ENCODE assay signal across 21 mouse cellular contexts in genomic region chr11:84847475-84848090, GRCm38 (mm10). TPM values are rescaled to one million over a fixed set of nuclear protein-coding genes. Genes with fewer than 3 reads are reported as not detected.
DNase-seq lines count a peak whose midpoint lies in the region; ATAC-seq and TF ChIP-seq lines count a peak whose summit lies in the region.
"Had no signal": no experiment of that assay in that cellular context is flagged by ENCODE, and none has a peak within 500 bp of the region (broad histone marks: within the 10 kb centered on the region; RNA-seq: fewer than 3 reads in every experiment).

No protein-coding gene starts in this region.

- H3K9me3 ChIP-seq in ES-E14 (ENCODE audit: control insufficient read depth, insufficient read depth, low read depth, low read length), result no peaks in the 10 kb centered on the region
- H3K9me3 ChIP-seq: forebrain, embryonic 12.5 days; hindbrain, embryonic 10.5 days; kidney, embryonic 15.5 days; midbrain, embryonic 13.5 days had no signal

- intact Hi-C loops in left cerebral cortex, postnatal 25 days (cut with DNase I), result no loop called here

- H3K36me3 ChIP-seq in ES-E14 (ENCODE audit: control insufficient read depth, insufficient read depth, low read length, poor library complexity, severe bottlenecking), result peaks cover 3% of the 10 kb centered on the region

- in situ Hi-C loops in ES-E14 (cut with MboI; ENCODE audit: low sequenced_read_pairs in 2 of 2, unreplicated experiment in 2 of 2), result no loop called here

- peak overlapping the region; percentile 70; the same call in 1 of the 2 replicates for H3K9ac ChIP-seq in ES-E14 (ENCODE audit: insufficient read depth, low read depth, low read length, poor library complexity, severe bottlenecking)
- H3K9ac ChIP-seq: forebrain, embryonic 12.5 days; kidney, embryonic 15.5 days; midbrain, embryonic 13.5 days had no signal

- no peak for TF ChIP-seq POLR2A in cerebellum, adult 2 months (IDR thresholded peaks at IDR 0.05; ENCODE audit: borderline replicate concordance, insufficient read depth, low read length)

- H3K27me3 ChIP-seq in cerebellum, adult 2 months (ENCODE audit: control insufficient read depth, insufficient read depth, low read length), result no peaks in the 10 kb centered on the region
- H3K27me3 ChIP-seq: forebrain, embryonic 12.5 days; kidney, embryonic 15.5 days; midbrain, embryonic 13.5 days had no signal

- ATAC-seq in erythroblast, adult 5-6 weeks (replicated peaks; ENCODE audit: low FRiP score, poor library complexity, severe bottlenecking), result no peak
- ATAC-seq: CD4-positive, CD25-positive, alpha-beta regulatory T cell, adult 4 months; hindbrain, postnatal 0 days; intestine, postnatal 0 days; lung, postnatal 0 days; midbrain, embryonic 13.5 days had no signal

- peak; percentile 75 for DNase-seq in urinary bladder, postnatal 14 days (ENCODE audit: low spot score)
- no peak for DNase-seq in urinary bladder, adult 2 months (ENCODE audit: low spot score)
- peak; percentile 60 for DNase-seq in ES-E14 (ENCODE audit: low read depth, low spot score)
- peak; percentile 45 for DNase-seq in WW6 (ENCODE audit: low read depth, low spot score)
- no peak for DNase-seq in left cerebral cortex, postnatal 25 days (ENCODE audit: low spot score in 2 of 2)
- no peak for DNase-seq in cerebellum, adult 2 months
- DNase-seq: cerebellum, adult 8-10 months; gastrocnemius, postnatal 14 days; right cerebral cortex, postnatal 14 days; spleen, adult 18-20 months; thymus, postnatal 25 days had no signal

- TF ChIP-seq CTCF in cerebellum, adult 2 months (IDR thresholded peaks at IDR 0.05; ENCODE audit: borderline replicate concordance, insufficient read depth, low read depth, low read length), result no peak

- peak overlapping the region; percentile 98 for H3K27ac ChIP-seq in ES-E14 (ENCODE audit: insufficient read depth, low read depth, low read length, poor library complexity, severe bottlenecking)
- no peak overlapping the region for H3K27ac ChIP-seq in cerebellum, adult 2 months (ENCODE audit: insufficient read depth, low read length)
- H3K27ac ChIP-seq: forebrain, embryonic 12.5 days; hindbrain, embryonic 10.5 days; hindbrain, postnatal 0 days; kidney, embryonic 15.5 days; midbrain, embryonic 13.5 days had no signal

- 0 out of 4 replicates have a peak overlapping the region, but pooled peaks of 1 of the 2 experiments have one; percentile 4 for H3K4me3 ChIP-seq in ES-E14 (ENCODE audit: insufficient read depth in 1 of 2, low read depth in 1 of 2, low read length in 2 of 2, poor library complexity in 1 of 2, severe bottlenecking in 1 of 2)
- H3K4me3 ChIP-seq in cerebellum, adult 2 months (replicated peaks; ENCODE audit: insufficient read depth, low read depth, low read length), result no peak overlapping the region
- H3K4me3 ChIP-seq: forebrain, embryonic 12.5 days; hindbrain, embryonic 10.5 days; kidney, embryonic 15.5 days; midbrain, embryonic 13.5 days; myocyte had no signal

- H3K4me1 ChIP-seq in ES-E14 (ENCODE audit: control insufficient read depth in 2 of 2, insufficient read depth in 2 of 2, low read length in 2 of 2, poor library complexity in 1 of 2), result peaks cover 4% of the 10 kb centered on the region in 2 experiments; a peak in 3 of 4 replicates
- no peaks in the 10 kb centered on the region for H3K4me1 ChIP-seq in cerebellum, adult 2 months (ENCODE audit: control insufficient read depth, insufficient read depth, low read length)
- H3K4me1 ChIP-seq: forebrain, embryonic 12.5 days; hindbrain, embryonic 10.5 days; kidney, embryonic 15.5 days; midbrain, embryonic 13.5 days had no signal

- 78% methylated on average over 7 of the region's 7 CpGs for WGBS in cerebellum, adult 2 months

TF ChIP-seq in ES-E14, 5 proteins besides CTCF, POLR2A, EP300 and RAD21:
- TF ChIP-seq ZC3H11A (IDR thresholded peaks at IDR 0.05; ENCODE audit: borderline replicate concordance, low read depth, low read length) (no peak), ZNF384 (IDR thresholded peaks at IDR 0.05; ENCODE audit: low read depth, low read length) (no peak), MAFK (IDR thresholded peaks at IDR 0.05; ENCODE audit: insufficient read depth, low read depth, low read length) (no peak), HCFC1 (IDR thresholded peaks at IDR 0.05; ENCODE audit: borderline replicate concordance, insufficient read depth, low read length) (no peak), CHD2 (IDR thresholded peaks at IDR 0.05; ENCODE audit: low read depth, low read length) (no peak)
TF ChIP-seq in ES-E14: peak in this region for 0.

RNA-seq across cellular contexts. Expression of gene Dhrs11, which starts 18.8 kb away (rescaled TPM):
- 13.5 and 15.8 TPM in 2 replicates for polyA plus RNA-seq in urinary bladder, adult 2 months (2012; rRNA removed)
- 5.2 and 6.2 TPM in 2 replicates for total RNA-seq in ES-E14 (2012; rRNA removed)
- 897 and 1,040 TPM in 2 replicates for total RNA-seq in erythroblast, adult 5-6 weeks (2015; ENCODE audit: low replicate concordance)
- total RNA-seq in erythroblast, adult 5-6 weeks (2017; ENCODE audit: low replicate concordance), result 707 and 838 TPM in 2 replicates
- total RNA-seq in left cerebral cortex, postnatal 25 days (2021), result 1 to 10 TPM; 8.8 to 10.0 TPM
- polyA plus RNA-seq in cerebellum, adult 2 months (2012; rRNA removed), result 33.6 and 37.4 TPM in 2 replicates

RNA-seq across cellular contexts. Expression of gene Ggnbp2, which starts 23.0 kb away (rescaled TPM):
- 85.6 and 91.4 TPM in 2 replicates for polyA plus RNA-seq in urinary bladder, adult 2 months (2012; rRNA removed)
- 38.6 and 59.1 TPM in 2 replicates for total RNA-seq in ES-E14 (2012; rRNA removed)
- 150 and 159 TPM in 2 replicates for total RNA-seq in erythroblast, adult 5-6 weeks (2015; ENCODE audit: low replicate concordance)
- total RNA-seq in erythroblast, adult 5-6 weeks (2017; ENCODE audit: low replicate concordance), result 179 and 325 TPM in 2 replicates
- total RNA-seq in left cerebral cortex, postnatal 25 days (2021), result 10 to 100 TPM; 84.8 to 87.4 TPM
- polyA plus RNA-seq in cerebellum, adult 2 months (2012; rRNA removed), result 120 and 123 TPM in 2 replicates

RNA-seq across cellular contexts. Expression of gene Mrm1, which starts 28.3 kb away (rescaled TPM):
- 10.8 and 13.1 TPM in 2 replicates for polyA plus RNA-seq in urinary bladder, adult 2 months (2012; rRNA removed)
- total RNA-seq in ES-E14 (2012; rRNA removed), result 9.4 and 9.9 TPM in 2 replicates
- total RNA-seq in erythroblast, adult 5-6 weeks (2015; ENCODE audit: low replicate concordance), result 129 and 155 TPM in 2 replicates
- total RNA-seq in erythroblast, adult 5-6 weeks (2017; ENCODE audit: low replicate concordance), result 114 and 139 TPM in 2 replicates
- 10 to 100 TPM; 11.9 to 22.5 TPM for total RNA-seq in left cerebral cortex, postnatal 25 days (2021)
- polyA plus RNA-seq in cerebellum, adult 2 months (2012; rRNA removed), result 16.5 and 44.6 TPM in 2 replicates

RNA-seq across cellular contexts. Expression of gene Myo19, which starts 32.4 kb away (rescaled TPM):
- 14.5 and 17.4 TPM in 2 replicates for polyA plus RNA-seq in urinary bladder, adult 2 months (2012; rRNA removed)
- total RNA-seq in ES-E14 (2012; rRNA removed), result 16.2 and 20.2 TPM in 2 replicates
- total RNA-seq in erythroblast, adult 5-6 weeks (2015; ENCODE audit: low replicate concordance), result 2.3 and 4.8 TPM in 2 replicates
- 0.94 and 3.6 TPM in 2 replicates for total RNA-seq in erythroblast, adult 5-6 weeks (2017; ENCODE audit: low replicate concordance)
- 10 to 100 TPM; 11.8 to 13.8 TPM for total RNA-seq in left cerebral cortex, postnatal 25 days (2021)
- polyA plus RNA-seq in cerebellum, adult 2 months (2012; rRNA removed), result 13.2 and 15.3 TPM in 2 replicates

RNA-seq across cellular contexts. Expression of gene Pigw, which starts 32.5 kb away (rescaled TPM):
- 5.7 and 8.2 TPM in 2 replicates for polyA plus RNA-seq in urinary bladder, adult 2 months (2012; rRNA removed)
- total RNA-seq in ES-E14 (2012; rRNA removed), result 7.2 and 7.7 TPM in 2 replicates
- total RNA-seq in erythroblast, adult 5-6 weeks (2015; ENCODE audit: low replicate concordance), result 0.63 and 0.96 TPM in 2 replicates
- 1.2 and 2.6 TPM in 2 replicates for total RNA-seq in erythroblast, adult 5-6 weeks (2017; ENCODE audit: low replicate concordance)
- total RNA-seq in left cerebral cortex, postnatal 25 days (2021), result 1 to 10 TPM; 7.7 to 8.3 TPM
- polyA plus RNA-seq in cerebellum, adult 2 months (2012; rRNA removed), result 2.8 and 2.9 TPM in 2 replicates

Comparison
In these comparisons a context has a peak if more than half of its experiments do, and no peak if none do; other contexts are left out.
1. DNase-seq: peak in urinary bladder, postnatal 14 days (single experiment), ES-E14 (single experiment) and WW6 (single experiment); none in urinary bladder, adult 2 months (single experiment), left cerebral cortex, postnatal 25 days (0 of 2) and cerebellum, adult 2 months (0 of 2).
2. RNA of gene Dhrs11, which starts 18.8 kb away (total RNA-seq): 707 to 1,040 TPM in erythroblast, adult 5-6 weeks; 8.8 to 10.0 TPM in left cerebral cortex, postnatal 25 days and 5.2 to 6.2 TPM in ES-E14; every median in the first group is over 10 times any median in the second.
3. RNA of gene Mrm1, which starts 28.3 kb away (total RNA-seq): 114 to 155 TPM in erythroblast, adult 5-6 weeks; 11.9 to 22.5 TPM in left cerebral cortex, postnatal 25 days and 9.4 to 9.9 TPM in ES-E14; every median in the first group is over 4 times any median in the second.